Mouse (Mus musculus) ES-E14 (cell line): Measurements from ENCODE around the gene Gm9999. TPM values are rescaled to one million over a fixed set of nuclear protein-coding genes. Genes with fewer than 3 reads are reported as not detected.

Experiments used
- DNase-seq: peaks from one replicate; pipeline ENCODE4 v3.0.0-alpha.2; 2013; ENCODE audit warnings: low read depth, low spot score
- H3K27ac ChIP-seq: 2 replicates; pipeline ENCODE4 v1.5.1; 2012; ENCODE audit warnings: low read depth, mild to moderate bottlenecking, low read length, moderate library complexity, mixed read lengths; ENCODE audit not compliant: poor library complexity, insufficient read depth, severe bottlenecking
- H3K36me3 ChIP-seq: 2 replicates; pipeline ENCODE4 v1.6.1; 2012; ENCODE audit warnings: mild to moderate bottlenecking, low read length, moderate library complexity, mixed read lengths; ENCODE audit not compliant: control insufficient read depth, poor library complexity, insufficient read depth, severe bottlenecking
- H3K4me1 ChIP-seq, 2 experiments: fragments of 150-350 bp in 1 of 2; sonication (generic) in 1 of 2; 2 replicates each; pipeline ENCODE4 v1.6.1; 2012; ENCODE audit warnings: low read length in 2 of 2, mild to moderate bottlenecking in 1 of 2, mixed read lengths in 1 of 2; ENCODE audit not compliant: control insufficient read depth in 2 of 2, insufficient read depth in 2 of 2, poor library complexity in 1 of 2
- H3K4me3 ChIP-seq, 2 experiments: fragments of 150-350 bp in 1 of 2; sonication (generic) in 1 of 2; 2 replicates each; pipeline ENCODE4 v1.5.1; 2012; ENCODE audit warnings: low read length in 2 of 2, low read depth in 1 of 2, mild to moderate bottlenecking in 1 of 2, mixed read lengths in 1 of 2; ENCODE audit not compliant: insufficient read depth in 1 of 2, poor library complexity in 1 of 2, severe bottlenecking in 1 of 2
- H3K9ac ChIP-seq: 2 replicates; pipeline ENCODE4 v1.6.1; 2012; ENCODE audit warnings: low read depth, mild to moderate bottlenecking, low read length, mixed read lengths; ENCODE audit not compliant: poor library complexity, insufficient read depth, severe bottlenecking
- H3K9me3 ChIP-seq: fragments of 150-350 bp; sonication (generic); 2 replicates; pipeline ENCODE4 v1.6.1; 2012; ENCODE audit warnings: low read depth, mild to moderate bottlenecking, low read length; ENCODE audit not compliant: control insufficient read depth, insufficient read depth
- CHD2 ChIP-seq: IDR thresholded peaks from 2 replicates; pipeline ENCODE4 v1.6.1; 2014; ENCODE audit warnings: mild to moderate bottlenecking, low read depth, low read length, inconsistent platforms
- HCFC1 ChIP-seq: IDR thresholded peaks from 2 replicates; pipeline ENCODE4 v1.6.1; 2012; ENCODE audit warnings: low read length, inconsistent platforms, borderline replicate concordance; ENCODE audit not compliant: insufficient read depth
- MAFK ChIP-seq: IDR thresholded peaks from 2 replicates; pipeline ENCODE4 v1.6.1; 2014; ENCODE audit warnings: mild to moderate bottlenecking, low read depth, low read length, inconsistent platforms; ENCODE audit not compliant: insufficient read depth
- ZC3H11A ChIP-seq: IDR thresholded peaks from 2 replicates; pipeline ENCODE4 v1.6.1; 2012; ENCODE audit warnings: low read depth, mild to moderate bottlenecking, inconsistent platforms, low read length, borderline replicate concordance
- ZNF384 ChIP-seq: IDR thresholded peaks from 2 replicates; pipeline ENCODE4 v1.6.1; 2012; ENCODE audit warnings: low read depth, low read length, inconsistent platforms
- in situ Hi-C, 2 experiments: fragments of 600-800 bp; cut with MboI; formaldehyde crosslinking; loops; one replicate each; pipeline ENCODE4 v1.15.1; 2025; ENCODE audit warnings: low sequenced_read_pairs in 2 of 2, inconsistent platforms in 1 of 2; ENCODE audit not compliant: unreplicated experiment in 2 of 2
- total RNA-seq: library from RNA; depleted of rRNA; stranded (reverse); fragments of 300-350 nt; gene quantifications from 2 replicates; pipeline ENCODE4 v1.2.3, GENCODE M21; 2012; rRNA removed

Gene Gm9999
- not detected in 2 replicates for total RNA-seq

GRCm38 (mm10) chr7:46983280-46983679, at the start of gene Gm9999:
Gene Gm9999, plus strand, starts transcription at chr7:46983580.
- Histone ChIP-seq H3K27ac (no peak within 1 kb of the TSS), H3K4me1 (no peaks in the 10 kb centered on the region), H3K36me3 (no peaks in the 10 kb centered on the region), H3K9me3 (no peaks in the 10 kb centered on the region), H3K9ac (no peak within 1 kb of the TSS), H3K4me3 (no peak within 1 kb of the TSS)
- TF ChIP-seq ZNF384 = no peak
- no peak for TF ChIP-seq MAFK
- no peak for TF ChIP-seq CHD2
- no peak for TF ChIP-seq HCFC1
- TF ChIP-seq ZC3H11A = no peak
- in situ Hi-C loops = no loop called here
- DNase-seq = no peak

DNA sequence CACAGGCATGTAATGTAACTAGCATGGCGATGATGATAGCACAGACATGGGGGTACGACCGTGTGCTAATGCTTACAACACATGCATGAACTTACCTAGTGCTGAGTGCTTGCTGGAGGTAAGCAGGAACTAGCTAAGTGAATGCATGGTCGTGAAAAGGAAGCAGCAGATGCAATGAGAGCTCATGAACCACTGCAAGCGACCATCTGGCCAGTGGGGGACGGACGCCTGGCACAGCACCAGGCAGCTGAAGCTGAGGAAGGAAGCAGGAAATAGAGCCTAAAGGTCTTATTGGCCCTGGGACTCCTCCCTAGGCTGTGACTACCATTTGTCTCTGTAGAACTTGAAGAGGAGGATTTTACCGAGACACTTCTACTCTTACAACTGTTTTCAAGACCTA, 48.6 kb upstream of the Gm9999 start:
- Histone ChIP-seq H3K36me3 (peaks cover 11% of the 10 kb centered on the region; the same call in 1 of the 2 replicates), H3K4me1 (no peaks in the 10 kb centered on the region)
- DNase-seq = no peak

DNA sequence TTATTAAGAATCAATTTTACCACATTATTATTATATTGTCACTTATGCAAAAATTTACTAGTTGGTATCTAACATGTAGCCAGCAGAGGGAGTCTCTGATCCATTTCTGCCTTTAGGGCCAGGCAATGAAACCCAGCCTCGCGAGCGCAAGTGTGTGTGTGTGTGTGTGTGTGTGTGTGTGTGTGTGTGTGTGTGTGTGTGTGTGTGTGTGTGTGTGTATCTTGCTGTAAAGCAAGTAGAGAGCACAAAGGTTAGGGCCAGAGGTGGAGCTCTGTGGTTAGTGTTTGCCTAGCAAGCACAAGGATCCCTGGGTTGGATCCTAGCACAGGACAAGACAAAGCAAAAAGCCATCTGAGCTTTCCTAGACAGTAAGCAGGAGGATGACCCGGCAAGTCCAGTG, 47.5 kb upstream of the Gm9999 start:
- H3K4me1 ChIP-seq = no peaks in the 10 kb centered on the region
- H3K4me3 ChIP-seq = no peak overlapping the region
- H3K36me3 ChIP-seq = peaks cover 4% of the 10 kb centered on the region; the same call in 1 of the 2 replicates
- in situ Hi-C loops = no loop called here
- H3K27ac ChIP-seq = no peak overlapping the region
- no peaks in the 10 kb centered on the region for H3K9me3 ChIP-seq
- TF ChIP-seq ZC3H11A = no peak
- no peak for TF ChIP-seq HCFC1
- no peak for TF ChIP-seq MAFK
- TF ChIP-seq CHD2 = no peak
- TF ChIP-seq ZNF384 = no peak
- no peak for DNase-seq
- H3K9ac ChIP-seq = no peak overlapping the region

More for the DNA sequence above, 48.6 kb upstream of the Gm9999 start:
- no peak overlapping the region for H3K9ac ChIP-seq
- in situ Hi-C loops = no loop called here
- no peaks in the 10 kb centered on the region for H3K9me3 ChIP-seq
- TF ChIP-seq HCFC1 = no peak
- TF ChIP-seq MAFK = no peak
- no peak for TF ChIP-seq ZNF384
- TF ChIP-seq CHD2 = no peak
- TF ChIP-seq ZC3H11A = no peak
- H3K27ac ChIP-seq = no peak overlapping the region
- H3K4me3 ChIP-seq = no peak overlapping the region

GRCm38 (mm10) chr7:46957831-46958691, 25.3 kb upstream of the Gm9999 start, which contains the start of gene Uevld:
Gene Uevld, minus strand, starts transcription at chr7:46958527.
- Histone ChIP-seq H3K9ac (peak within 1 kb of the TSS; percentile 93), H3K4me3 (peak within 1 kb of the TSS; percentile 94 to 97), H3K4me1 (0 out of 4 replicates have a peak, but pooled peaks cover 0 to 2% of the 10 kb centered on the region in 2 experiments), H3K27ac (peak within 1 kb of the TSS; percentile 74), H3K9me3 (no peaks in the 10 kb centered on the region), H3K36me3 (peaks cover 5% of the 10 kb centered on the region)
- no peak for TF ChIP-seq CHD2
- TF ChIP-seq HCFC1 = peak; percentile 56; the same call in 1 of the 2 replicates
- in situ Hi-C loops = no loop called here
- peak; percentile 91 for DNase-seq
